26 mouse cellular contexts compared by ENCODE assay signal in genomic region chr11:116928031-116928430, GRCm38 (mm10). TPM values are rescaled to one million over a fixed set of nuclear protein-coding genes. Genes with fewer than 3 reads are reported as not detected.
"Had no signal": no experiment of that assay in that cellular context is flagged by ENCODE, and none has a peak within 500 bp of the region (broad histone marks: within the 10 kb centered on the region; RNA-seq: fewer than 3 reads in every experiment).

No protein-coding gene starts in this region.

- H3K4me3 ChIP-seq: gastrocnemius, adult 2 months; heart, embryonic 12.5 days; hindbrain, embryonic 10.5 days; intestine, embryonic 15.5 days; layer of hippocampus, adult 2 months; left cerebral cortex, adult 2 months; limb, embryonic 10.5 days; limb, embryonic 12.5 days; liver, embryonic 13.5 days; liver, embryonic 15.5 days had no signal

- H3K36me3 ChIP-seq: heart, embryonic 12.5 days; intestine, embryonic 15.5 days; limb, embryonic 10.5 days; limb, embryonic 12.5 days; liver, embryonic 13.5 days; liver, embryonic 15.5 days had no signal

- H3K9ac ChIP-seq: heart, embryonic 12.5 days; hindbrain, embryonic 14.5 days; intestine, embryonic 15.5 days; limb, embryonic 12.5 days; liver, embryonic 13.5 days; liver, embryonic 15.5 days had no signal

- H3K4me2 ChIP-seq: heart, embryonic 12.5 days; hindbrain, embryonic 14.5 days; intestine, embryonic 15.5 days; limb, embryonic 12.5 days; liver, embryonic 11.5 days; liver, embryonic 13.5 days; liver, embryonic 15.5 days had no signal

- DNase-seq: gastrocnemius, adult 2 months; gastrocnemius, postnatal 10 days; gastrocnemius, postnatal 25 days; heart, adult 18-20 months; heart, postnatal 10 days; heart, postnatal 4 days; kidney, adult 18-20 months; kidney, adult 8-10 months; kidney, postnatal 10 days; kidney, postnatal 25 days; kidney, postnatal 4 days; liver; liver, embryonic 13.5 days had no signal

- ATAC-seq: inflammation-experienced regulatory T-cells, adult 6 months; intestine, embryonic 15.5 days; intestine, postnatal 0 days had no signal

- H3K9me3 ChIP-seq: heart, embryonic 12.5 days; hindbrain, embryonic 10.5 days; intestine, embryonic 15.5 days; limb, embryonic 10.5 days; limb, embryonic 12.5 days; liver, embryonic 13.5 days; liver, embryonic 15.5 days had no signal

- H3K4me1 ChIP-seq: heart, embryonic 12.5 days; intestine, embryonic 15.5 days; limb, embryonic 12.5 days; liver, embryonic 13.5 days; liver, embryonic 15.5 days had no signal

- H3K27ac ChIP-seq: gastrocnemius, adult 2 months; hindbrain, embryonic 10.5 days; hindbrain, embryonic 14.5 days; intestine, embryonic 15.5 days; layer of hippocampus, adult 2 months; left cerebral cortex, adult 2 months; limb, embryonic 10.5 days; limb, embryonic 12.5 days; liver, embryonic 13.5 days; liver, embryonic 15.5 days had no signal

RNA-seq across cellular contexts. Expression of gene Mgat5b, which starts 9.4 kb away (rescaled TPM):
- total RNA-seq: gastrocnemius, adult 2 months; granulocyte monocyte progenitor cell, adult 5-6 weeks had no signal
- polyA plus RNA-seq: inflammation-experienced regulatory T-cells, adult 6 months; liver, embryonic 13.5 days; liver, embryonic 15.5 days had no signal
